Mouse (Mus musculus): ENCODE measurements at regions not wholly inside any gene's neighbourhood (a gene's known extent, or its start where the extent isn't known, plus 50 kb on each side); places are given as distances from the start of the nearest gene placed in this dataset.

GRCm38 (mm10) chr4:106225184-106225862 lies 90.7 kb upstream of the Usp24 start:
- peak overlapping the region; percentile 12; the same call in 1 of the 2 replicates for H3K27ac ChIP-seq
- intact Hi-C loops (cut with DNase I): loop anchor here (1.0 to 10.0 kb wide), 5 partner anchors 291 to 1313 kb away; partner anchors contain the start of gene Fyb2
- peak; percentile 65 for DNase-seq
- peak; percentile 92 for TF ChIP-seq CTCF (IDR thresholded peaks at IDR 0.05)
- no peak overlapping the region for H3K4me3 ChIP-seq

DNA sequence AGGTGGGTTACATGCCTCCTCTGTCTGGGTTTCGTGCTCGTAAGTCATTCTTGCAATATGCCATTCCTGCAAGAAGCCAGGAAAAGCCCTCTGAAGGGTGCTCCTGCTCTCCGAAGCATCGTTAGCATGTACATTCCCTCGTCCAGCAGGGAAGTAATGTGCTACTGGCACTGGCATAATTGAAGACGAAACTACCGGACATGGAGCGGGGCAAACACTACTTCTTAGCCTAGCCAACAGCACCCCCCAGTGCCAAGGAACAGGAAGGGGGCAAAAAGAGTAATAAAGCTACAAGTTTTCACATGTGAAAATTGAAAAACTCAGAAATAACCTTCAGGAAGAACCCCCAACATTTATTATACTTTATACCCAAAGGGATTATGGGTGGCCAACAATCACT lies 88.6 kb upstream of the Usp24 start:
- Histone ChIP-seq H3K4me3 (no peak overlapping the region), H3K27ac (no peak overlapping the region)
- DNase-seq: no peak
- peak; percentile 33; the same call in 1 of the 2 replicates for TF ChIP-seq CTCF (IDR thresholded peaks at IDR 0.05)
- intact Hi-C loops (cut with DNase I): loop anchor here (5.0 to 10.0 kb wide), 4 partner anchors 293 to 1315 kb away; partner anchors contain the start of gene Fyb2

DNA sequence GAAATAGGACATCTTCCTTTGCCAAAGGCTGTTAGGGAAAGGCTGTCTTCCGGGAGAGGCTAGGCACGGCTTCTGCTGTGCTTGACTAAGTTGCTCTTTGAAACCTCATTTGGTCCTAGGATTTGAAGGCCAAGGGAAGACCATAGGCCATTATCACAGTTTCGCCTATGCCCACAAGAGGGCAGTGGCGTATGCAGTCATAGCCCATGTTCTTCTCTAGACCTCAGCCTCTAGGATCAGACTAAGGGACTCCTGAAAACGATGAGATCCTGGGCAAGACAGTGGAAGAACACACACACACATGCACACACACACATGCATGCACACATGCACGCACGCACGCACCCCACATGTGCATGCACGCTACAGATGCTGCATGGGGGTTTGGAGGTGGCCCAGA lies 87.5 kb upstream of the Usp24 start:
- DNase-seq: peak; percentile 77
- no peak overlapping the region for H3K27ac ChIP-seq
- H3K4me3 ChIP-seq: no peak overlapping the region
- TF ChIP-seq CTCF (IDR thresholded peaks at IDR 0.05): peak; percentile 95
- intact Hi-C loops (cut with DNase I): loop anchor here (1.0 to 10.0 kb wide), 5 partner anchors 148 to 1316 kb away; partner anchors contain the start of gene Fyb2

DNA sequence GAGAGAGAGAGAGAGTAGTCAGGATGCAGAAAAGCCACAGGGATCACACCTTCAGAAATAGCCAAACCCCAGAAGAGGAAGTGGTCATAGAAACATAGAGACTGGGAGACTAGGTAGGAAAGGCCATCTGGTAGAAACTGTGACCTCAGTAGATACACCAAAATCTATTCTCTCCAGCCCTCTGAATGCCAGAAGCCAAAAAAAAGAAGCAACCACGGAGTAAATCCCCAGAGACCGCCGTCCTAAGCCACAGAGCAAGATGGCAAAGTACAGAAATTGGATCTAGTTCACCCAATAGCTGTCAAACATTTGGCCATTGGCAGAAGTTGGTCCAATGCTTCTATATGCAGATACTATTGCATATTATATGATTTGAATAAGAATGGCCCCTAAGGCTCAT lies 86.5 kb upstream of the Usp24 start:
- intact Hi-C loops (cut with DNase I): loop anchor here (5.0 to 10.0 kb wide), 4 partner anchors 295 to 1317 kb away; partner anchors contain the start of gene Fyb2
- DNase-seq: no peak
- Histone ChIP-seq H3K27ac (no peak overlapping the region), H3K4me3 (no peak overlapping the region)
- TF ChIP-seq CTCF (IDR thresholded peaks at IDR 0.05): no peak

GRCm38 (mm10) chr4:106232499-106232970 lies 83.5 kb upstream of the Usp24 start:
- TF ChIP-seq CTCF (IDR thresholded peaks at IDR 0.05): no peak
- DNase-seq: no peak
- Histone ChIP-seq H3K4me3 (no peak overlapping the region), H3K27ac (no peak overlapping the region)
- intact Hi-C loops (cut with DNase I): no loop called here

DNA sequence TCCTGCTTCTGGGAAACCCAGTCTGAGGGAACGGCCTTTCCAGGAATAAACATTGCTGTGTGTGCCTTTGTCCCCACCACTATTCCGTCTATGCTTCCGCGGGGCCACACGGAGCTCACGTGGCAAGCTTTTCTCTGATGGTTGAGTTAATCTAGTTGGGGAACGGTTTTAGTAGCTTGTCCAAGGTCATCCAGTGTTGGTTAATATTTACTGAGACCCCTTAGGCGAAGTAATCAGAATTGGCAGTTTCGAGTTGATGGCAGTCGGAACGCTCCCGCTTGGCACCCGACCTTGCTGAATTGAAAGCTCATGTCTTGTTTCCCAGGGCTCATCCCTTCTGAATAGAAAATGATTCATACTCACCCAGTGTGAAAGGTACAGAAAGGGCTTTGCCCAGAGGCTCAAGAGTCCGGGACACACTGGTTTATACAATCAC lies 71.6 kb upstream of the Usp24 start:
- intact Hi-C loops (cut with DNase I): no loop called here
- DNase-seq: no peak

GRCm38 (mm10) chr4:106244826-106245510 lies 71.0 kb upstream of the Usp24 start:
- no peak for DNase-seq
- Histone ChIP-seq H3K4me3 (no peak overlapping the region), H3K27ac (no peak overlapping the region)
- intact Hi-C loops (cut with DNase I): loop anchor here (5.0 kb wide), 1 partner anchor 132 kb away; no protein-coding TSS in a partner anchor
- TF ChIP-seq CTCF (IDR thresholded peaks at IDR 0.05): no peak

More for the DNA sequence above, 71.6 kb upstream of the Usp24 start:
- TF ChIP-seq CTCF (IDR thresholded peaks at IDR 0.05): no peak
- no peak overlapping the region for H3K4me3 ChIP-seq
- no peak overlapping the region for H3K27ac ChIP-seq

DNA sequence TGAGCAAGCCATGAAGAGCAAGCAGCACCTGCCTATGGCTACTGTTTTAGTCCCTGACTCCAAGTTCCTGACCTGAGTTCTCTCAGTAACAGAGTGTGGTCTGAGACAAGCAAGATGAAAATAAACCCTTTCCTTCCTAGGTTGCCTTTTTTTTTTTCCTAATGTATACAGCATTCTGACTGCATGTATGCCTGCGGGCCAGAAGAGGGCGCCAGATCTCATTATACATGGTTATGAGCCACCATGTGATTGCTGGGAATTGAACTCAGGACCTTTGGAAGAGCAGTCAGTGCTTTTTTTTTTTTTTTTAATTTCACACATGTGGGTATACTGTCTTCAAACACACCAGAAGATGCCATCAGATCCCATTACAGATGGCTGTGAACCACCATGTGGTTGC lies 69.3 kb upstream of the Usp24 start:
- no peak overlapping the region for H3K4me3 ChIP-seq
- no peak for DNase-seq
- peak; percentile 27 for TF ChIP-seq CTCF (IDR thresholded peaks at IDR 0.05)
- no peak overlapping the region for H3K27ac ChIP-seq
- intact Hi-C loops (cut with DNase I): loop anchor here (5.0 kb wide), 1 partner anchor 131 kb away; no protein-coding TSS in a partner anchor

DNA sequence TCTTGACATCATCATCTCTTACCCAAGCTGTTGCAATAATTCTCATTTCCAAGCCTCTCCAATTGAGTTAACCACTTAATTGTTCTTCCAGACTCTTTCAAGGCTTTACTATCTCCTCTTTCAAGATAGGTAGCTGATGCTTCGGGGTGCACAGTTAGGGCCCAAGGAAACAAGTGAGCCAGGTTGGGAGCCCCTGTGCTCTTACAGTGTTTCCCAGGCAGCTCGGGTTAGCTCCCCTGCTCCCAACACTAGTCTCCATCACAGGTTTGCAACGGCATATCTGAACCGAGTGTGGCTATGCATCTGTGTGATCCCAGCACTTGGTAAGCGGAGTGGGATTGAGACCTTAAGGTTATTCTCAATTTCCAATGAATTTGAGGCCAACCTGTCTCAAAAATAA lies 68.6 kb upstream of the Usp24 start:
- TF ChIP-seq CTCF (IDR thresholded peaks at IDR 0.05): no peak
- intact Hi-C loops (cut with DNase I): loop anchor here (5.0 kb wide), 1 partner anchor 130 kb away; no protein-coding TSS in a partner anchor

GRCm38 (mm10) chr4:106248272-106248671 lies 67.7 kb upstream of the Usp24 start:
- TF ChIP-seq CTCF (IDR thresholded peaks at IDR 0.05): no peak
- intact Hi-C loops (cut with DNase I): loop anchor here (5.0 kb wide), 1 partner anchor 129 kb away; no protein-coding TSS in a partner anchor
- H3K4me3 ChIP-seq: no peak overlapping the region

More for the DNA sequence above, 68.6 kb upstream of the Usp24 start:
- Histone ChIP-seq H3K4me3 (no peak overlapping the region), H3K27ac (no peak overlapping the region)
- no peak for DNase-seq

GRCm38 (mm10) chr4:106249028-106249782 lies 66.8 kb upstream of the Usp24 start:
- intact Hi-C loops (cut with DNase I): loop anchor here (5.0 kb wide), 1 partner anchor 128 kb away; no protein-coding TSS in a partner anchor

More at GRCm38 (mm10) chr4:106248272-106248671, 67.7 kb upstream of the Usp24 start:
- no peak overlapping the region for H3K27ac ChIP-seq
- DNase-seq: no peak

GRCm38 (mm10) chr4:106250048-106250447 lies 66.0 kb upstream of the Usp24 start:
- intact Hi-C loops (cut with DNase I): no loop called here
- TF ChIP-seq CTCF (IDR thresholded peaks at IDR 0.05): no peak

More at GRCm38 (mm10) chr4:106249028-106249782, 66.8 kb upstream of the Usp24 start:
- peak; percentile 32 for TF ChIP-seq CTCF (IDR thresholded peaks at IDR 0.05)
- no peak overlapping the region for H3K27ac ChIP-seq
- DNase-seq: no peak
- no peak overlapping the region for H3K4me3 ChIP-seq

More at GRCm38 (mm10) chr4:106250048-106250447, 66.0 kb upstream of the Usp24 start:
- no peak overlapping the region for H3K4me3 ChIP-seq
- DNase-seq: no peak
- H3K27ac ChIP-seq: no peak overlapping the region

Measured in gastrocnemius, adult 2 months (tissue).